Mouse (Mus musculus): ENCODE measurements around the gene Zc3h4. TPM values are rescaled to one million over a fixed set of nuclear protein-coding genes. Genes with fewer than 3 reads are reported as not detected.
"Not testable (repeated sequence)": the region's sequence is repeated elsewhere in the genome, so short reads cannot be mapped to it uniquely, and the experiment has no call there.

Gene Zc3h4
- polyA plus RNA-seq, 1 experiment from 2014 or later = 18.6 TPM

- Histone ChIP-seq H3K4me3 (ENCODE audit: low read depth, low read length) (no peak overlapping the region), H3K4me1 (replicated peaks; ENCODE audit: control insufficient read depth, insufficient read depth, low read length) (no peaks in the 10 kb centered on the region), H3K27ac (ENCODE audit: low read depth, low read length) (no peak overlapping the region), H3K4me2 (no peak overlapping the region), H3K9ac (ENCODE audit: low read depth, low read length) (no peak overlapping the region), H3K27me3 (replicated peaks; ENCODE audit: control insufficient read depth, insufficient read depth, low read length) (no peaks in the 10 kb centered on the region), H3K9me3 (ENCODE audit: control insufficient read depth, low read length) (no peaks in the 10 kb centered on the region), H3K36me3 (ENCODE audit: control insufficient read depth, insufficient read depth, low read length) (peaks cover 55% of the 10 kb centered on the region)
- 88% methylated on average over 2 of the region's 2 CpGs for WGBS
- ATAC-seq (replicated peaks; ENCODE audit: low FRiP score) (no peak), DNase-seq (ENCODE audit: low spot score) (no peak)
These were observed 30.1 kb upstream of the Zc3h4 start for GRCm38 (mm10) chr7:16370596-16370995.

GRCm38 (mm10) chr7:16373719-16374118, 27.0 kb upstream of the Zc3h4 start:
- Histone ChIP-seq H3K4me3 (ENCODE audit: low read depth, low read length) (no peak overlapping the region), H3K9ac (ENCODE audit: low read depth, low read length) (no peak overlapping the region), H3K36me3 (ENCODE audit: control insufficient read depth, insufficient read depth, low read length) (peaks cover 47% of the 10 kb centered on the region), H3K9me3 (ENCODE audit: control insufficient read depth, low read length) (no peaks in the 10 kb centered on the region), H3K4me2 (no peak overlapping the region), H3K27ac (ENCODE audit: low read depth, low read length) (no peak overlapping the region), H3K4me1 (replicated peaks; ENCODE audit: control insufficient read depth, insufficient read depth, low read length) (no peaks in the 10 kb centered on the region), H3K27me3 (replicated peaks; ENCODE audit: control insufficient read depth, insufficient read depth, low read length) (no peaks in the 10 kb centered on the region)
- 63% methylated on average over 2 of the region's 2 CpGs for WGBS
- no peak for DNase-seq (ENCODE audit: low spot score)
- ATAC-seq (replicated peaks; ENCODE audit: low FRiP score) = no peak

GRCm38 (mm10) chr7:16374989-16375388, 25.7 kb upstream of the Zc3h4 start:
- H3K4me1 ChIP-seq (replicated peaks; ENCODE audit: control insufficient read depth, insufficient read depth, low read length) = no peaks in the 10 kb centered on the region
- ATAC-seq (replicated peaks; ENCODE audit: low FRiP score) (no peak), DNase-seq (ENCODE audit: low spot score) (no peak)
- no peaks in the 10 kb centered on the region for H3K9me3 ChIP-seq (ENCODE audit: control insufficient read depth, low read length)
- H3K9ac ChIP-seq (ENCODE audit: low read depth, low read length) = no peak overlapping the region
- no peak overlapping the region for H3K4me2 ChIP-seq
- WGBS = 73% methylated on average over 5 of the region's 5 CpGs
- no peak overlapping the region for H3K27ac ChIP-seq (ENCODE audit: low read depth, low read length)
- H3K4me3 ChIP-seq (ENCODE audit: low read depth, low read length) = no peak overlapping the region
- peaks cover 44% of the 10 kb centered on the region for H3K36me3 ChIP-seq (ENCODE audit: control insufficient read depth, insufficient read depth, low read length)
- no peaks in the 10 kb centered on the region for H3K27me3 ChIP-seq (replicated peaks; ENCODE audit: control insufficient read depth, insufficient read depth, low read length)

GRCm38 (mm10) chr7:16376505-16376904, 24.2 kb upstream of the Zc3h4 start:
- H3K9ac ChIP-seq (ENCODE audit: low read depth, low read length) = no peak overlapping the region
- WGBS = 92% methylated on average over 1 of the region's 1 CpGs
- no peaks in the 10 kb centered on the region for H3K27me3 ChIP-seq (replicated peaks; ENCODE audit: control insufficient read depth, insufficient read depth, low read length)
- H3K4me1 ChIP-seq (replicated peaks; ENCODE audit: control insufficient read depth, insufficient read depth, low read length) = no peaks in the 10 kb centered on the region
- no peak overlapping the region for H3K4me3 ChIP-seq (ENCODE audit: low read depth, low read length)
- H3K4me2 ChIP-seq = no peak overlapping the region
- DNase-seq (ENCODE audit: low spot score) (no peak), ATAC-seq (replicated peaks; ENCODE audit: low FRiP score) (peak; percentile 63; the same call in 1 of the 2 replicates)
- no peaks in the 10 kb centered on the region for H3K9me3 ChIP-seq (ENCODE audit: control insufficient read depth, low read length)
- H3K36me3 ChIP-seq (ENCODE audit: control insufficient read depth, insufficient read depth, low read length) = peaks cover 44% of the 10 kb centered on the region
- H3K27ac ChIP-seq (ENCODE audit: low read depth, low read length) = no peak overlapping the region

GRCm38 (mm10) chr7:16387160-16388041, 13.3 kb upstream of the Zc3h4 start, which contains the start of gene Sae1:
Gene Sae1, minus strand, starts transcription at chr7:16387806.
- peak; percentile 91 for ATAC-seq (replicated peaks; ENCODE audit: low FRiP score)
- H3K36me3 ChIP-seq (ENCODE audit: control insufficient read depth, insufficient read depth, low read length) = 0 out of 2 replicates have a peak, but pooled peaks cover 2% of the 10 kb centered on the region
- peak within 1 kb of the TSS; percentile 89 for H3K4me2 ChIP-seq
- H3K4me1 ChIP-seq (replicated peaks; ENCODE audit: control insufficient read depth, insufficient read depth, low read length) = peaks cover 11% of the 10 kb centered on the region
- H3K4me3 ChIP-seq (ENCODE audit: low read depth, low read length) = peak within 1 kb of the TSS; percentile 93
- no peaks in the 10 kb centered on the region for H3K27me3 ChIP-seq (replicated peaks; ENCODE audit: control insufficient read depth, insufficient read depth, low read length)
- peak; percentile 94 for DNase-seq (ENCODE audit: low spot score)
- H3K27ac ChIP-seq (ENCODE audit: low read depth, low read length) = peak within 1 kb of the TSS; percentile 81
- no peaks in the 10 kb centered on the region for H3K9me3 ChIP-seq (ENCODE audit: control insufficient read depth, low read length)
- under 1% methylated on average over 58 of the region's 58 CpGs for WGBS
- peak within 1 kb of the TSS; percentile 96 for H3K9ac ChIP-seq (ENCODE audit: low read depth, low read length)

- peaks cover 11% of the 10 kb centered on the region; the same call in 1 of the 2 replicates for H3K4me1 ChIP-seq (replicated peaks; ENCODE audit: control insufficient read depth, insufficient read depth, low read length)
- not testable (repeated sequence) for H3K27ac ChIP-seq (ENCODE audit: low read depth, low read length); H3K4me3 ChIP-seq (ENCODE audit: low read depth, low read length); DNase-seq (ENCODE audit: low spot score); H3K27me3 ChIP-seq (replicated peaks; ENCODE audit: control insufficient read depth, insufficient read depth, low read length); H3K9ac ChIP-seq (ENCODE audit: low read depth, low read length); H3K36me3 ChIP-seq (ENCODE audit: control insufficient read depth, insufficient read depth, low read length); ATAC-seq (replicated peaks; ENCODE audit: low FRiP score); H3K4me2 ChIP-seq; H3K9me3 ChIP-seq (ENCODE audit: control insufficient read depth, low read length)
- WGBS = 78% methylated on average over 2 of the region's 2 CpGs
These were observed 10.8 kb upstream of the Zc3h4 start for GRCm38 (mm10) chr7:16389942-16390341.

- no peak for ATAC-seq (replicated peaks; ENCODE audit: low FRiP score)
- Histone ChIP-seq H3K27ac (ENCODE audit: low read depth, low read length) (no peak overlapping the region), H3K4me2 (no peak overlapping the region), H3K9ac (ENCODE audit: low read depth, low read length) (no peak overlapping the region), H3K36me3 (ENCODE audit: control insufficient read depth, insufficient read depth, low read length) (no peaks in the 10 kb centered on the region), H3K9me3 (ENCODE audit: control insufficient read depth, low read length) (no peaks in the 10 kb centered on the region), H3K4me3 (ENCODE audit: low read depth, low read length) (no peak overlapping the region), H3K27me3 (replicated peaks; ENCODE audit: control insufficient read depth, insufficient read depth, low read length) (no peaks in the 10 kb centered on the region), H3K4me1 (replicated peaks; ENCODE audit: control insufficient read depth, insufficient read depth, low read length) (no peaks in the 10 kb centered on the region)
- WGBS = 43% methylated on average over 4 of the region's 4 CpGs
- no peak for DNase-seq (ENCODE audit: low spot score)
These were observed 7.8 kb upstream of the Zc3h4 start for GRCm38 (mm10) chr7:16392923-16393322.

GRCm38 (mm10) chr7:16395944-16396343, 4.8 kb upstream of the Zc3h4 start:
- ATAC-seq (replicated peaks; ENCODE audit: low FRiP score) = no peak
- H3K9ac ChIP-seq (ENCODE audit: low read depth, low read length) = no peak overlapping the region
- no peaks in the 10 kb centered on the region for H3K27me3 ChIP-seq (replicated peaks; ENCODE audit: control insufficient read depth, insufficient read depth, low read length)
- 0% methylated on average over 2 of the region's 2 CpGs for WGBS
- no peak for DNase-seq (ENCODE audit: low spot score)
- no peak overlapping the region for H3K27ac ChIP-seq (ENCODE audit: low read depth, low read length)
- no peak overlapping the region for H3K4me3 ChIP-seq (ENCODE audit: low read depth, low read length)
- no peaks in the 10 kb centered on the region for H3K9me3 ChIP-seq (ENCODE audit: control insufficient read depth, low read length)
- H3K4me1 ChIP-seq (replicated peaks; ENCODE audit: control insufficient read depth, insufficient read depth, low read length) = peaks cover 5% of the 10 kb centered on the region; the same call in 1 of the 2 replicates
- no peak overlapping the region for H3K4me2 ChIP-seq
- H3K36me3 ChIP-seq (ENCODE audit: control insufficient read depth, insufficient read depth, low read length) = no peaks in the 10 kb centered on the region

- Histone ChIP-seq H3K4me2 (no peak overlapping the region), H3K4me3 (ENCODE audit: low read depth, low read length) (no peak overlapping the region), H3K4me1 (replicated peaks; ENCODE audit: control insufficient read depth, insufficient read depth, low read length) (peaks cover 5% of the 10 kb centered on the region; the same call in 1 of the 2 replicates), H3K9me3 (ENCODE audit: control insufficient read depth, low read length) (no peaks in the 10 kb centered on the region), H3K27ac (ENCODE audit: low read depth, low read length) (no peak overlapping the region), H3K27me3 (replicated peaks; ENCODE audit: control insufficient read depth, insufficient read depth, low read length) (no peaks in the 10 kb centered on the region), H3K9ac (ENCODE audit: low read depth, low read length) (no peak overlapping the region; the same call in 1 of the 2 replicates), H3K36me3 (ENCODE audit: control insufficient read depth, insufficient read depth, low read length) (no peaks in the 10 kb centered on the region)
- ATAC-seq (replicated peaks; ENCODE audit: low FRiP score) (no peak), DNase-seq (ENCODE audit: low spot score) (no peak)
- 62% methylated on average over 4 of the region's 4 CpGs for WGBS
These were observed 3.2 kb upstream of the Zc3h4 start for GRCm38 (mm10) chr7:16397465-16397864.

All from liver, embryonic 11.5 days (tissue).